Mouse (Mus musculus) bone marrow, adult 2 months (tissue): Measurements from ENCODE around the gene Olfr524.

Experiments used
- CTCF ChIP-seq: fragments of 200-500 bp; IDR thresholded peaks from 2 replicates; pipeline ENCODE4 v1.5.1; 2011; ENCODE audit warnings: low read length, control low read depth; ENCODE audit not compliant: control insufficient read depth, insufficient read depth
- POLR2A ChIP-seq: fragments of 200-500 bp; IDR thresholded peaks from 2 replicates; pipeline ENCODE4 v1.6.1; 2011; ENCODE audit warnings: low read depth, mild to moderate bottlenecking, control low read depth, low read length, borderline replicate concordance; ENCODE audit not compliant: control insufficient read depth

- TF ChIP-seq POLR2A (no peak), CTCF (no peak)
Measured at GRCm38 (mm10) chr7:140180692-140181091, 25.1 kb downstream of the Olfr524 start.
